Mouse (Mus musculus) hindbrain, embryonic 11.5 days (tissue): ENCODE measurements around the gene Lmo7. TPM values are rescaled to one million over a fixed set of nuclear protein-coding genes. Genes with fewer than 3 reads are reported as not detected.

Experiments
- ATAC-seq: fragments of 200-750 bp; cut with Nextera tagmentation; 2 replicates; pipeline ENCODE4 v1.8.0; 2017; ENCODE audit warnings: mild to moderate bottlenecking, moderate TSS enrichment, moderate library complexity; ENCODE audit not compliant: low FRiP score
- DNase-seq: peaks from one replicate; pipeline ENCODE4 v3.0.0-alpha.2; 2015; ENCODE audit warnings: low spot score
- H3K27ac ChIP-seq: fragments of 300-500 bp; sonication (generic); 2 replicates; pipeline ENCODE4 v1.5.1; 2014; ENCODE audit warnings: mild to moderate bottlenecking, low read depth, low read length
- H3K27me3 ChIP-seq: fragments of 300-500 bp; sonication (generic); 2 replicates; pipeline ENCODE4 v1.6.1; 2014; ENCODE audit warnings: mild to moderate bottlenecking, low read length, moderate library complexity, mixed read lengths; ENCODE audit not compliant: control insufficient read depth, insufficient read depth
- H3K36me3 ChIP-seq: fragments of 300-500 bp; sonication (generic); 2 replicates; pipeline ENCODE4 v1.6.1; 2014; ENCODE audit warnings: mild to moderate bottlenecking, low read length, moderate library complexity, mixed read lengths; ENCODE audit not compliant: control insufficient read depth, insufficient read depth
- H3K4me1 ChIP-seq: fragments of 300-500 bp; sonication (generic); replicated peaks from 2 replicates; pipeline ENCODE4 v1.6.1; 2014; ENCODE audit warnings: low read length, mixed read lengths; ENCODE audit not compliant: control insufficient read depth, insufficient read depth
- H3K4me2 ChIP-seq: fragments of 300-500 bp; sonication (generic); replicated peaks from 2 replicates; pipeline ENCODE4 v1.6.1; 2014; ENCODE audit warnings: mild to moderate bottlenecking, low read depth, low read length
- H3K4me3 ChIP-seq: fragments of 300-500 bp; sonication (generic); 2 replicates; pipeline ENCODE4 v1.5.1; 2014; ENCODE audit warnings: low read depth, low read length
- H3K9ac ChIP-seq: fragments of 300-500 bp; sonication (generic); 2 replicates; pipeline ENCODE4 v1.6.1; 2014; ENCODE audit warnings: low read depth, low read length
- H3K9me3 ChIP-seq: fragments of 300-500 bp; sonication (generic); 2 replicates; pipeline ENCODE4 v1.6.1; 2016; ENCODE audit warnings: low read length; ENCODE audit not compliant: control insufficient read depth
- WGBS: fragments of 180-500 bp; shearing (Covaris S2); extraction: QIAGEN DNeasy Blood & Tissue Kit; methylation state at CpG from one replicate; pipeline ENCODE4 v1.1.7; 2014; 5-methylcytosine and 5-hydroxymethylcytosine counted together
- polyA plus RNA-seq: library from polyadenylated mRNA; unstranded; fragments of >200 nt; fragmentation: Nextera tagmentation; extraction: Ambion mirVana; gene quantifications from 2 replicates; pipeline ENCODE4 v1.2.1, GENCODE M21; 2014

Lmo7 gene
- polyA plus RNA-seq, 1 experiment from 2014 or later = 3.3 TPM

DNA sequence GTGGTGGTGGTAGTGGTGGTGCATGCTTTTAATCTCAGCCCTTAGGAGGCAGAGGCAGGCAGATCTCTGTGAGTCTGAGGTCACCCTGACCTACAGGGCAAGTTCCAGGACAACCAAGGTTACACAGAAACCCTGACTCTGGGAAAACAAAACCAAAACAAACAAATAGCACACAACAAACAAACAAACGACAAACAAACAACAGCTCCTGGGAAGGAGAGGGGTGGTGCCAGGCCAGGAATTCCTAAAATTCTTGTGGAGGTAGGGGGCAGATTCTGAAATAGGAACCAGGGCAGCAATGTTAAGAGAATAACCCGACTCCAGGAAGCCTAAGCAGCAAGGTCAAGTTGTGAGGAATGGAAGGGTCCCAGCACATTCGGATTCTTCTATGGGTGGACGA is 7.7 kb downstream of the Lmo7 start:
- H3K36me3 ChIP-seq = no peaks in the 10 kb centered on the region
- no peak for ATAC-seq
- no peak overlapping the region for H3K4me2 ChIP-seq
- DNase-seq = no peak
- H3K9me3 ChIP-seq = no peaks in the 10 kb centered on the region
- WGBS = 77% methylated on average over 4 of the region's 4 CpGs
- no peaks in the 10 kb centered on the region for H3K4me1 ChIP-seq
- no peak overlapping the region for H3K9ac ChIP-seq
- no peak overlapping the region for H3K4me3 ChIP-seq
- no peak overlapping the region for H3K27ac ChIP-seq
- H3K27me3 ChIP-seq = no peaks in the 10 kb centered on the region

DNA sequence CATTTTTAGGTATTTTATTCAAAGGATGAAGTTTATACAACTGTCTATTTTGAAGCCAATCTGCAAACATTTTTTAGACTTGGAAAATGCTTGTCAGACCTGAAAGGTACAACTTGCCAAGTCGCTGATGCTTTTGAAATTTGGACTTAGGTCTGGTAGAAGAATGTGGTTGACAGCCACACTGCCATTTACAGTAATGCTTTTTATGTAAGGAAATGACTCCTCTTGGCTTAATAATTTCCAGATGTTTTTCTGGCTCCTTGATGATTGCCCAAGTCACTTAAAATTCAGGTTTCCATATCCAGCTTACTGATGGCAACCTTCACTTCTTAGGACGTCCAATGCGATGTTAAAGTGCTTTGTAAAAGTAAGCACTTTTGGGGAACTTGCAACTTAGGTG is 16.9 kb downstream of the Lmo7 start:
- 77% methylated on average over 3 of the region's 3 CpGs for WGBS
- H3K4me1 ChIP-seq = no peaks in the 10 kb centered on the region
- no peaks in the 10 kb centered on the region for H3K36me3 ChIP-seq
- DNase-seq = no peak
- no peak overlapping the region for H3K4me3 ChIP-seq
- H3K9ac ChIP-seq = no peak overlapping the region
- H3K9me3 ChIP-seq = no peaks in the 10 kb centered on the region
- H3K4me2 ChIP-seq = no peak overlapping the region
- no peak for ATAC-seq
- H3K27ac ChIP-seq = no peak overlapping the region
- H3K27me3 ChIP-seq = no peaks in the 10 kb centered on the region

GRCm38 (mm10) chr14:101747811-101748210 is 18.1 kb downstream of the Lmo7 start:
- H3K4me2 ChIP-seq = no peak overlapping the region
- no peaks in the 10 kb centered on the region for H3K27me3 ChIP-seq
- H3K4me1 ChIP-seq = no peaks in the 10 kb centered on the region
- WGBS = 94% methylated on average over 11 of the region's 11 CpGs
- no peak overlapping the region for H3K9ac ChIP-seq
- ATAC-seq = no peak
- H3K9me3 ChIP-seq = no peaks in the 10 kb centered on the region
- no peak for DNase-seq
- no peak overlapping the region for H3K4me3 ChIP-seq
- H3K27ac ChIP-seq = no peak overlapping the region
- H3K36me3 ChIP-seq = no peaks in the 10 kb centered on the region

DNA sequence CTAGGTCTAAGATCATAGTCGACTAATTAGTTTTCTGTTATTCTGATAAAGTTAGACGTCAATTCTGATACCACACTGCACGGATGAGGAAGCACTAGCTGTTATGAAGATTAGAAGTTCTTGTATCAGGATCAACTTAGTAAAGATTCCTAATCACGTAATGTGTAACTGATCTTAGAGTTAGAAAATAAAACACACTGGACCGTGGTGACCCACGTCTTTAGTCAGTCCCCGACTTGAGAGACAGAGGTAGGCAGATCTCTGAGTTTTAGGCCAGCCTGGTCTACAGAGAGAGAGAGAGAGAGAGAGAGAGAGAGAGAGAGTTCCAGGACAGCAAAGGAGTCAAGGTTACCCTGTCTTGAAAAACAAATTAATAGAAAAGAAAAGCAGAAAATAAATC is 18.7 kb downstream of the Lmo7 start:
- Histone ChIP-seq H3K36me3 (no peaks in the 10 kb centered on the region), H3K27ac (no peak overlapping the region), H3K27me3 (no peaks in the 10 kb centered on the region), H3K9ac (no peak overlapping the region), H3K4me1 (no peaks in the 10 kb centered on the region), H3K4me2 (no peak overlapping the region), H3K9me3 (no peaks in the 10 kb centered on the region), H3K4me3 (no peak overlapping the region)
- no peak for ATAC-seq
- DNase-seq = no peak
- 89% methylated on average over 7 of the region's 7 CpGs for WGBS

GRCm38 (mm10) chr14:101750910-101751309 is 21.2 kb downstream of the Lmo7 start:
- Histone ChIP-seq H3K9me3 (no peaks in the 10 kb centered on the region), H3K4me1 (no peaks in the 10 kb centered on the region), H3K9ac (no peak overlapping the region), H3K4me3 (no peak overlapping the region), H3K27me3 (no peaks in the 10 kb centered on the region), H3K4me2 (no peak overlapping the region), H3K27ac (no peak overlapping the region), H3K36me3 (no peaks in the 10 kb centered on the region)
- 88% methylated on average over 4 of the region's 4 CpGs for whole genome bisulfite sequencing
- ATAC-seq (no peak), DNase-seq (no peak)

GRCm38 (mm10) chr14:101755425-101755824 is 25.7 kb downstream of the Lmo7 start:
- Histone ChIP-seq H3K9me3 (no peaks in the 10 kb centered on the region), H3K9ac (no peak overlapping the region), H3K27me3 (no peaks in the 10 kb centered on the region), H3K4me2 (no peak overlapping the region), H3K27ac (no peak overlapping the region), H3K4me3 (no peak overlapping the region), H3K4me1 (no peaks in the 10 kb centered on the region), H3K36me3 (no peaks in the 10 kb centered on the region)
- ATAC-seq (no peak), DNase-seq (no peak)
- WGBS = 43% methylated on average over 4 of the region's 4 CpGs

GRCm38 (mm10) chr14:101762267-101762666 is 32.5 kb downstream of the Lmo7 start:
- H3K9ac ChIP-seq = no peak overlapping the region
- no peak overlapping the region for H3K4me2 ChIP-seq
- H3K4me3 ChIP-seq = no peak overlapping the region
- no peaks in the 10 kb centered on the region for H3K27me3 ChIP-seq
- H3K36me3 ChIP-seq = no peaks in the 10 kb centered on the region
- no peak overlapping the region for H3K27ac ChIP-seq
- no peaks in the 10 kb centered on the region for H3K4me1 ChIP-seq
- DNase-seq (no peak), ATAC-seq (no peak)
- no peaks in the 10 kb centered on the region for H3K9me3 ChIP-seq
- 57% methylated on average over 1 of the region's 1 CpGs for WGBS

DNA sequence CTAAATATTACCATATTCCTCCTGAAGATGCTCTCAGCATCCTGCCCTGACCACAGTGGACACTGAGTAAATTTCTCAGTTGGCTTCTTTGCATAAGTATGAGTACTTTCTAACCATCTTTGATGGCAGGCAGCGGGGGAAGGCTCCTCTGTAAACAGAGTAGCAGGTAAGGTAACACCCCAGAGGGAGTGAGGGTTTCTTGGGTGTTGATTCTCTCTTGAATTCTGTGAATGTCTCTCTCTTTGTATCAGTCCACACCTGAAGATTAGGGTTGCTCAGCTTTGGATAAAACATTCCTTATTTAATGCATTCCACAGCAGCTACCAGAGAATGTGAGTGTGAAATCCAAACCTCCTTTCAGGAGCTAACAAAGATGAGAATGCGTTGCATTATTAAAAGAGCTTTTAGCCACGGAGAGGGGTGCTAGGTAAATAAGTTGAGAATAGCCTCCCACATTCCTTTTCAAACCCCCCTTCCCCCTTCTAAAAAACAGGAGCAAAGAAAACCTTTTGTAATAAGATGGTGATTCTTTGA is 34.1 kb downstream of the Lmo7 start:
- H3K27ac ChIP-seq = no peak overlapping the region
- no peak for ATAC-seq
- no peaks in the 10 kb centered on the region for H3K36me3 ChIP-seq
- no peaks in the 10 kb centered on the region for H3K9me3 ChIP-seq
- H3K4me1 ChIP-seq = no peaks in the 10 kb centered on the region
- no peak overlapping the region for H3K4me3 ChIP-seq
- H3K27me3 ChIP-seq = no peaks in the 10 kb centered on the region
- H3K9ac ChIP-seq = no peak overlapping the region
- no peak overlapping the region for H3K4me2 ChIP-seq
- WGBS = 40% methylated on average over 3 of the region's 3 CpGs
- no peak for DNase-seq

DNA sequence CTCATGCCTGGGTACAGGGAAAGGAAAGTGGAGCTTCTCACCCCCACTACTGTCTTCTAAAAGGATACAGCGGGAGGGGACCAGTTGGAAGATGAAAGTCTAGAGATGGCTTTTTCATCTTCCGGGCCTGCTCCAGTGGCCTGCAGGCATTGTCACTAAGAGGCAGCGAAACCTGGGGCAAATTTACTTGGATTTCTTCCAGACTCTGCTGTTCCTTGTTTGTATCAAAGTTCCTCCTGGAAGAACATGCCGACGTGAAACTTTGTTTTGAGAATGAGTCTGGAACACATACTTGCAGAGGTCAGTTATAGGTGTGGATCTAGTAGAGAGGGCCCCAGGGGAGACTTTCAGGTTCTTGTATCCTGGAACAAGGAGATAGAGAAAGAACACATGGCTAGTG is 41.6 kb downstream of the Lmo7 start:
- WGBS = 89% methylated on average over 5 of the region's 5 CpGs
- DNase-seq = no peak

More for the DNA sequence above, 41.6 kb downstream of the Lmo7 start:
- Histone ChIP-seq H3K36me3 (no peaks in the 10 kb centered on the region), H3K4me2 (no peak overlapping the region), H3K4me1 (no peaks in the 10 kb centered on the region), H3K27ac (no peak overlapping the region), H3K9ac (no peak overlapping the region), H3K9me3 (no peaks in the 10 kb centered on the region), H3K27me3 (no peaks in the 10 kb centered on the region), H3K4me3 (no peak overlapping the region)
- no peak for ATAC-seq
